Mouse (Mus musculus): ENCODE data around the gene Asic2.

Asic2 gene

GRCm38 (mm10) chr11:81083822-81084221 lies 884.4 kb downstream of the Asic2 start:
- ChIA-PET CTCF (no interaction called here), POLR2A (interaction anchor here in 2 of 4 experiments (0.5 to 0.6 kb wide), 2 partner anchors 10 to 618 kb away, joined by 4 to 7 read pairs; no protein-coding TSS in a partner anchor)

GRCm38 (mm10) chr11:81080076-81080805 lies 888.0 kb downstream of the Asic2 start:
- CTCF ChIA-PET, result interaction anchor here in 1 of 4 experiments (0.6 kb wide), 1 partner anchor 10 kb away, joined by 3 read pairs; no protein-coding TSS in a partner anchor
- POLR2A ChIA-PET, result no interaction called here

GRCm38 (mm10) chr11:81079237-81079636 lies 889.0 kb downstream of the Asic2 start:
- POLR2A ChIA-PET, result interaction anchor here in 2 of 4 experiments (0.5 to 1.1 kb wide), 2 partner anchors 14 to 54 kb away, joined by 3 to 4 read pairs; no protein-coding TSS in a partner anchor
- CTCF ChIA-PET, result interaction anchor here in 1 of 4 experiments (0.5 kb wide), 1 partner anchor 162 kb away, joined by 6 read pairs; no protein-coding TSS in a partner anchor

GRCm38 (mm10) chr11:81071836-81072235 lies 896.4 kb downstream of the Asic2 start:
- ChIA-PET CTCF (no interaction called here), POLR2A (no interaction called here)

GRCm38 (mm10) chr11:81065386-81065785 lies 902.9 kb downstream of the Asic2 start:
- POLR2A ChIA-PET, result no interaction called here
- CTCF ChIA-PET, result no interaction called here

GRCm38 (mm10) chr11:81064006-81064405 lies 904.3 kb downstream of the Asic2 start:
- ChIA-PET POLR2A (no interaction called here), CTCF (interaction anchor here in 1 of 4 experiments (0.6 kb wide), 1 partner anchor 34 kb away, joined by 3 read pairs; no protein-coding TSS in a partner anchor)

GRCm38 (mm10) chr11:81060077-81060476 lies 908.2 kb downstream of the Asic2 start:
- ChIA-PET CTCF (no interaction called here), POLR2A (no interaction called here)

GRCm38 (mm10) chr11:81059546-81059945 lies 908.7 kb downstream of the Asic2 start:
- POLR2A ChIA-PET, result no interaction called here
- CTCF ChIA-PET, result no interaction called here

GRCm38 (mm10) chr11:81057506-81057905 lies 910.8 kb downstream of the Asic2 start:
- POLR2A ChIA-PET, result no interaction called here
- CTCF ChIA-PET, result no interaction called here

- CTCF ChIA-PET, result no interaction called here
- POLR2A ChIA-PET, result no interaction called here
Measured at GRCm38 (mm10) chr11:81056776-81057175, 911.5 kb downstream of the Asic2 start.

- POLR2A ChIA-PET, result no interaction called here
- CTCF ChIA-PET, result no interaction called here
Measured at GRCm38 (mm10) chr11:81055446-81056145, 912.7 kb downstream of the Asic2 start.

GRCm38 (mm10) chr11:81053826-81054225 lies 914.4 kb downstream of the Asic2 start:
- POLR2A ChIA-PET, result no interaction called here
- CTCF ChIA-PET, result no interaction called here

- POLR2A ChIA-PET, result no interaction called here
- CTCF ChIA-PET, result interaction anchor here in 1 of 4 experiments (0.7 kb wide), 1 partner anchor 131 kb away, joined by 5 read pairs; no protein-coding TSS in a partner anchor
Measured at GRCm38 (mm10) chr11:81041671-81042070, 926.6 kb downstream of the Asic2 start.

GRCm38 (mm10) chr11:81039976-81040375 lies 928.3 kb downstream of the Asic2 start:
- ChIA-PET POLR2A (interaction anchor here in 1 of 4 experiments (0.5 kb wide), 1 partner anchor 830 kb away, joined by 4 read pairs; no protein-coding TSS in a partner anchor), CTCF (no interaction called here)

GRCm38 (mm10) chr11:81032151-81032550 lies 936.1 kb downstream of the Asic2 start:
- POLR2A ChIA-PET, result no interaction called here

GRCm38 (mm10) chr11:81014776-81015175 lies 953.5 kb downstream of the Asic2 start:
- ChIA-PET CTCF (no interaction called here), POLR2A (no interaction called here)

More at GRCm38 (mm10) chr11:81032151-81032550, 936.1 kb downstream of the Asic2 start:
- CTCF ChIA-PET, result no interaction called here

GRCm38 (mm10) chr11:81013501-81013900 lies 954.8 kb downstream of the Asic2 start:
- ChIA-PET CTCF (interaction anchor here in 1 of 4 experiments (0.6 kb wide), 1 partner anchor 91 kb away, joined by 5 read pairs; no protein-coding TSS in a partner anchor), POLR2A (no interaction called here)

- ChIA-PET POLR2A (interaction anchor here in 1 of 4 experiments (0.6 kb wide), 1 partner anchor 448 kb away, joined by 3 read pairs; no protein-coding TSS in a partner anchor), CTCF (no interaction called here)
Measured at GRCm38 (mm10) chr11:81010766-81011165, 957.5 kb downstream of the Asic2 start.

- ChIA-PET POLR2A (no interaction called here), CTCF (no interaction called here)
Measured at GRCm38 (mm10) chr11:81009366-81009765, 958.9 kb downstream of the Asic2 start.

GRCm38 (mm10) chr11:81005831-81006230 lies 962.4 kb downstream of the Asic2 start:
- ChIA-PET POLR2A (no interaction called here), CTCF (no interaction called here)

Measured in embryonic stem cell, embryonic (primary cell).